Mouse (Mus musculus) CD4-positive, CD25-positive, alpha-beta regulatory T cell, adult 4 months (primary cell): ENCODE data around the gene Brinp3. TPM values are rescaled to one million over a fixed set of nuclear protein-coding genes. Genes with fewer than 3 reads are reported as not detected.

ENCODE experiments used
- ATAC-seq: one replicate; pipeline ENCODE4 v1.8.0; 2017
- polyA plus RNA-seq, 2 experiments: library from polyadenylated mRNA; unstranded; fragments of 100-300 nt; shearing (Covaris generic); gene quantifications; one replicate each; pipeline ENCODE4 v1.2.1; 2017

Gene Brinp3
- polyA plus RNA-seq, 2 experiments from 2014 or later = not detected

DNA sequence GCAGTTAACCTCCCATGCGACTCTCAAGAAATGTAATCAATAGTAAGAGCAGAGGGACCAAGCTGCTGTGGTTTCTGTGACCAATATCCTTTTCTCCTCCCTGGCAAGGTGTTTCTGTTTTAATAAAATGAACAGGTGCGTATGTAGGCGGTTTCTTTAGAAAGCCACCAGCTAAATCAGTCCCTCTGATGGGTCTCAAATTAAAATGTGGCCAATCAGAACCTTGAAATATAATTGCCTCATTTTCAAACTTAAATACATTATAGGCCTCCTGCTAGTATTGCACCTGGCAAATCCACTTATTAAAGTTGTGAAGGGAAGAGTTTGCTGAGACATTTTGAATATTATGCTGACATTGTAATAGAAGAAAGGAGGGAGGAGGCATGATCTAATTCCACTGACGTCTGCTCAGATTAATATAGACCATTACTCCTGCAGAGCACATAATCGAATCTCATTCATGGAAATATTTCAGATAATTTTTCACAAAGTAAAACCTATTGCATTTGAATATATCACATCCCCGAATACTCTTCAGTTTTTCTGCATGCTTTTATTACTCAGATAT, 305.5 kb downstream of the Brinp3 start:
- ATAC-seq = no peak

DNA sequence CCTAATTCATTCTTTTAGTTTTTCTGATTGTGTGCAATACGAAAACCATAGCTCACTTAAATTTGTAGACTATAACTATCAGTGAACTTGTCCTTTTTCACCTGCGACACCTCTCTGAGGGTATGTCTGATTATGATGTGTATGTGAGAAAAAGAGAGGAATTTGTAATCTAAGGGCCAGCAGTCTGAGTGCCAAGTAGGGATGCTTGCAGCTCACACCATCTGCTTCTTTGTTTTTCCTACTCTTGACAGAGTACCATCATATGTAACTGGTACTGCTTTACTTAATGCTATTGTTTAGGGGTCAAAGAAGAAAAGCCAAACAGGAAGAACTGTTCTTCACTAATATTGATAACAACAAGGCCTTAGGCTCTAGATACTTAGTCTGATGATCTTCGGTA, 307.3 kb downstream of the Brinp3 start:
- no peak for ATAC-seq

DNA sequence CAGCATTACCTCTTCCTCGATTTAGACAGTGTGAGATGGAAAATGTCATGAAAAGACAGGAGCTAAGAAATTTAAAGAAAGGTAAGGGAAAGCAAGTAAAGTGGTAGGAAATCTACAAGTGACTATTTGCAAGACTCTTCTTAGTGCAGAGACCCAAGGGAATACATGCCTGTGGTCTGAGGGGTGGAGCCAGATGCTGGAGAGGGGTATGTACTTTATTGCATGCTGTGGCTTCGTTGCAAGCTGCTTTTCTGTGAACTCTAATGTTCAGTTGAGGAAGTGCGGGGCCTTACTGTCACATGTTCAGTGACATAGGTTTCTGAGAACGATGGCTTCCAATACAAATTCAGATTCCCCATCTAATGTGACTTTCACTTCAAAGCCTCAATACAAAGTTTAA, 313.2 kb downstream of the Brinp3 start:
- peak; percentile 27 for ATAC-seq

DNA sequence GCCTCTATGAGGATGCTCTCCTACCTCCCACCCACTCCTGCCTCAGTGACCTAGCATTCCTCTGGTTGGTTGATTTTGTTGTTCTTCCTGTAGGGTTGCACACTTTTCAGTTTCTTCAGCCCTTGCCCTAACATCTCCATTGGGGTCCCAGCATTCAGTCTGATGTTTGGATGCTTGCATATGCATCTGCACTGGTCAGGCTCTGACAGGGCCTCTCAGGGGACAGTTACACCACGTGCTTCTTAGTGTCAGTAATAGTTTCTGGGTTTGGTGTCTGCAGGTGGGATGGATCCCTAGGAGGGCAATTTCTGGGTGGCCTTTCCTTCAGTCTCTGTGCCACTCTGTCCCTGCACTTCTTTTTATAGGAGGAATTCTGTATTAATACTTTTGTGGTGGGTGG, 339.3 kb downstream of the Brinp3 start:
- no peak for ATAC-seq

DNA sequence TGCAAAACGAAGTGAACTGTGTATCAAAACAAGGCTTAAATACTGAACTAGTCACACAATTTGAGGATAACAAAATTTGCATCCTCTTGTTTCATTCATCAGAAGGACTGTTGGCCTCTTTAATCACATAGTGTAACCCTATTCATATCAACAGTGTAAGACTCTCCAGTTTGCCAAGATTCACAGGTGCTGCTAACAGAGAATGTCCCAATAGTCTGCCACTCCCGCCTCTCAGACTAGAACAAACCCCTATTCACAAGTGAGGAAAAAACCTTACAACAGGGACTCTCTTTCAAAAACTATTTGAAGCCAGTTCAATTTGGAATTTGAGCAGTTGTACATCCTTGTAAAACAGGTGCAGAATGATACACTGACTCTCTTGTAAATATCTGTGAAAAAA, 349.5 kb downstream of the Brinp3 start:
- no peak for ATAC-seq

DNA sequence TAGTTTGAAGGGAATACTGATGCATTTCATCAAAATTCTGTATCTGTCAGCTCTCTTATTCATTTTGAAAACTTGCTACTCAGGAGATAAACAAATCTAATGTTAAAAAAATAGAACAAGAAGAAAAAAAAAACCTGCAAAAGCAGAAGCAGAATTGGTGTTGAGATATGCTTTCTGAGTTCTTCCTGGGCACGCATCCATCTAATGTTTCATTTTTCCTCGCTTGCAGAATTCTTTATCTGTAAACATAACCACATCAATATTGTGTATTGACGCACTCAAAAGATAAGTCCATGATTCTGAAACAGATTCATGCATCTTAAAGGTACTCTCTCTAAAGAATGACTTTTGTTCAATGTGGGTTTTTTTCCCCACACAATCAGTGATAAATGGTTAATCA, 354.3 kb downstream of the Brinp3 start:
- no peak for ATAC-seq

DNA sequence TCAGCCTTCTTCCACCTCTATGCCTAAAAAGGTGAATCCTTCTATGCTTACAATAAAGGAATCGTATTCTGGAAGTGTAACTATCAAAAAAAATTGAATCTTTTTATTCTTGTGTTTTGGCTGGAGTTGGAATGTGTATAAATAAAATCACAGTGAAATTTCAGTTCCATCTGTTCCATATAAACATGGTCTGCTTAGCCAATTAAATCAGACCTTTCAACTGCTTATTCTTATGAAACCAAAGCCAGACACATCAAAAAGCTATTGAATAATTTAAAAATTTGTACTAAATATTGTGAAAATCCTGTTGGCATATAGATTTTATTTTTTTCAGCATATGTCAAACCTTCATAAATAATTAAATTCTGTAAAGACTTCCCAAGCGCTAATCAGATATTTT, 355.6 kb downstream of the Brinp3 start:
- no peak for ATAC-seq

DNA sequence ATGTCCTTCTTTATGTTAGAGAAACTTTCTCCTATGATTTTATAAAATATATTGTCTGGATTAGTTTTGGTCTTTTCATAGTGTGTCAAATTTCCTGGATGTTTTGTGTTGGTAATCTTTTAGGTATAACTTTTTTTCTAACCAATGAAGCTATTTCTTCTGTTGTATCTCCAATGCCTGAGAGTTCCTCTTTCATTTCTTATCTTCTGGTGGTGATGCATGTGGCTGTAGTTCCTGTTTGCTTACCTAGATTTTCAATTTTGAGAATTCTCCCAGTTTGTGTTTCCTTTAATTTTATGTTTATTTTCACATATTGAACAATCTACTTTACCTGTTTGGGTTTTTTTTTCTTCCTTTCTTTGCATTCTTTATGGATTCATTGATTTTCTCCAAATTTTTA, 404.1 kb downstream of the Brinp3 start:
- ATAC-seq = no peak

DNA sequence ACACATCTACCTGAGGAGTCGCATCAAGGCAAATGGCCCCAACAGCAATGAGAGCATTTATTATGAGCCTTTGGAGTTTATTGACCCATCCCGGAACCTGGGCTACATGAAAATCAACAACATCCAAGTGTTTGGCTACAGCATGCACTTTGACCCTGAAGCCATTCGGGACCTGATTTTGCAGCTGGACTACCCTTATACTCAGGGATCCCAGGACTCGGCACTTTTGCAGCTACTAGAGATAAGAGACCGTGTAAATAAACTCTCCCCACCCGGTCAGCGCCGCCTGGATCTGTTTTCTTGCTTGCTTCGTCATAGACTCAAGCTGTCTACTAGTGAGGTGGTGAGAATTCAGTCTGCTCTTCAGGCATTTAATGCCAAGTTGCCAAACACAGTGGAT, 407.1 kb downstream of the Brinp3 start:
- ATAC-seq = no peak

DNA sequence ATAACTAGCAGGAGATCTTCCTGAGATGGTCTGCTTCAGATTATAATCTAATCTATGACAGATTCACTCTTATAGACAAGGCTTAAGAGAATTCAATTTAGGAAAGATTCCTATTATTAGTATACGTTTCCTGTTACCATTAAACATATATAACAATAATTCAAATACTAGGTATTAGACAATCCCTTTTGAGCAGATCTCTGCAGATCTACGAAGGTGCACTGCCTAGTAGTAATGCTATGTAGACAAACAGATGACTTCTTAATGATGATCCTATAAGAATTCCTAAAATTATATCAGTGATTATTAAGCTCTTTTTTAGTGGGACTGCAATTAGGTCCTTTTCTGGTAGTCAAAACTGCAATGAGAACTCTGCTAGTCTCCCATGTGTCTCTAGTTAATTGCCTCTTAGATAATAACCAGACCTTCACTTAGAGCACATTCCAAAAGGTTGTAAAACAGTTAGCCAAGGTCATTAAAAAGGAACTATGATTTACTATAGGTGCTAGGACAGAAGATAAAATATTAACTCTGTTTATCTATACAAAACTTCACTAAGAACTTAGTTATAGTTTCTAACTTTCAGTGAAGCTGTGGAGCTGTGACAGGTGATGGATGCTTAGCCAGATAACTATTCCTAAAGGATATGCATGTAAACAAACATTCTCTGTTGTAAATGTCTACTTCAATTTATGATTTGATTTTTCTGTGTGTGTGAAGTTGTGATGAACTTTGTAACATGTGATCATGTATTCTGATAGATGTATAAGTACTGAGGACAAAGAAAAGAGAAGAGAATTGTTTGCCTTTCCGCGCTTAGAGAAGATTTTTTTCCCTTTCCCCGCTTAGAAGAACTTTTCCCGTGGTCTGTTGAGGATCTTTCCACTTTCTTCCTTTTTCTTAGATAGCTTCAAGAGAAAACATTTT, 445.2 kb downstream of the Brinp3 start:
- no peak for ATAC-seq
